Mouse (Mus musculus): ENCODE results near the gene Lacc1.
"Not testable (repeated sequence)": the region's sequence is repeated elsewhere in the genome, so short reads cannot be mapped to it uniquely, and the experiment has no call there.

Gene Lacc1

GRCm38 (mm10) chr14:77036226-77037046 is at the start of gene Lacc1, which contains the start of gene Ccdc122:
Gene Lacc1 (minus strand): TSS chr14:77036904.
Gene Ccdc122 (plus strand): TSS chr14:77036772.
- in situ Hi-C loops (cut with MboI, MseI): no loop called here

- in situ Hi-C loops (cut with MboI, MseI): no loop called here
Measured at GRCm38 (mm10) chr14:77081248-77081647, 44.5 kb upstream of the Lacc1 start.

GRCm38 (mm10) chr14:77069361-77069760 is 32.7 kb upstream of the Lacc1 start:
- in situ Hi-C loops (cut with MboI, MseI): no loop called here

GRCm38 (mm10) chr14:77053288-77053687 is 16.6 kb upstream of the Lacc1 start:
- in situ Hi-C loops (cut with MboI, MseI): loop anchor here (10.0 kb wide), 1 partner anchor 312 kb away; no protein-coding TSS in a partner anchor

- in situ Hi-C loops (cut with MboI, MseI): no loop called here
Measured at GRCm38 (mm10) chr14:77037832-77038425, 1.2 kb upstream of the Lacc1 start.

- in situ Hi-C loops (cut with MboI, MseI): no loop called here
Measured at GRCm38 (mm10) chr14:77037330-77037729, 626 bp upstream of the Lacc1 start.

GRCm38 (mm10) chr14:77034970-77035369 is 1.7 kb downstream of the Lacc1 start:
- in situ Hi-C loops (cut with MboI, MseI): no loop called here

- in situ Hi-C loops (cut with MboI, MseI): no loop called here
Measured at GRCm38 (mm10) chr14:77034175-77034915, 2.4 kb downstream of the Lacc1 start.

- in situ Hi-C loops (cut with MboI, MseI): no loop called here
Measured at GRCm38 (mm10) chr14:77033391-77033790, 3.3 kb downstream of the Lacc1 start.

- in situ Hi-C loops (cut with MboI, MseI): no loop called here
Measured at GRCm38 (mm10) chr14:77032433-77032832, 4.3 kb downstream of the Lacc1 start.

GRCm38 (mm10) chr14:77030808-77031207 is 5.9 kb downstream of the Lacc1 start:
- in situ Hi-C loops (cut with MboI, MseI): no loop called here

- in situ Hi-C loops (cut with MboI, MseI): no loop called here
Measured at GRCm38 (mm10) chr14:77029319-77030054, 7.2 kb downstream of the Lacc1 start.

- in situ Hi-C loops (cut with MboI, MseI): loop anchor here (5.0 kb wide), 1 partner anchor 542 kb away; no protein-coding TSS in a partner anchor
Measured at GRCm38 (mm10) chr14:77024499-77024898, 12.2 kb downstream of the Lacc1 start.

- in situ Hi-C loops (cut with MboI, MseI): no loop called here
Measured at GRCm38 (mm10) chr14:77017211-77017610, 19.5 kb downstream of the Lacc1 start.

GRCm38 (mm10) chr14:77016783-77017182 is 19.9 kb downstream of the Lacc1 start:
- in situ Hi-C loops (cut with MboI, MseI): not testable (repeated sequence)

- in situ Hi-C loops (cut with MboI, MseI): no loop called here
Measured at GRCm38 (mm10) chr14:77011804-77012203, 24.9 kb downstream of the Lacc1 start.

GRCm38 (mm10) chr14:77008238-77008637 is 28.5 kb downstream of the Lacc1 start:
- in situ Hi-C loops (cut with MboI, MseI): loop anchor here (5.0 kb wide), 1 partner anchor 506 kb away; no protein-coding TSS in a partner anchor

GRCm38 (mm10) chr14:77005566-77005965 is 31.1 kb downstream of the Lacc1 start:
- in situ Hi-C loops (cut with MboI, MseI): loop anchor here (5.0 kb wide), 1 partner anchor 503 kb away; no protein-coding TSS in a partner anchor

- in situ Hi-C loops (cut with MboI, MseI): loop anchor here (5.0 kb wide), 1 partner anchor 502 kb away; no protein-coding TSS in a partner anchor
Measured at GRCm38 (mm10) chr14:77004740-77005139, 32.0 kb downstream of the Lacc1 start.

GRCm38 (mm10) chr14:76990351-76990750 is 46.4 kb downstream of the Lacc1 start:
- in situ Hi-C loops (cut with MboI, MseI): not testable (repeated sequence)

GRCm38 (mm10) chr14:76981781-76982180 is 54.9 kb downstream of the Lacc1 start:
- in situ Hi-C loops (cut with MboI, MseI): no loop called here

Measured in T-helper 2 cell (primary cell).